Mouse (Mus musculus) embryo, embryonic 11 days (tissue): Measurements from ENCODE around the gene Tpst2.

Source experiments
- DNase-seq: peaks from one replicate; pipeline ENCODE4 v3.0.0-alpha.2; 2015

Tpst2 gene

DNA sequence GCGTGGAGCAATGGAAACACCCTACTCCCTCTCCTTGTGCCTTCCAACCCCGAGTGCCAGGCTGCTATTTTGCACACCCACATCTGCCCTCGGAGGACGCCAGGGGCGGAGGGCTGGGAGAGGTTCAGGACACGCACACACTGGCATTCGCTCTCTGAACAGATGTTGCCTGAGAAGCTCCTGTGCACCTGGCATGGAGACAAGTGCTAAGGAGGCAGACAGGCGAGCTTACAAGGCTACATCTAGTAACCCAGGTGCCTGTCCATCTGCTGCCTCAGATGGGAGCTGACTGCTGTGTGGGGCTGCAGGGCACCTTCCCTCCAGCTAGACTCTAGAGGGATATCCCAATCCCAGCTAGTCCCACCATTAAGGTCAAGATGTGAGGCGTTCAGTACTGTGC, 20.0 kb upstream of the Tpst2 start:
- no peak for DNase-seq

DNA sequence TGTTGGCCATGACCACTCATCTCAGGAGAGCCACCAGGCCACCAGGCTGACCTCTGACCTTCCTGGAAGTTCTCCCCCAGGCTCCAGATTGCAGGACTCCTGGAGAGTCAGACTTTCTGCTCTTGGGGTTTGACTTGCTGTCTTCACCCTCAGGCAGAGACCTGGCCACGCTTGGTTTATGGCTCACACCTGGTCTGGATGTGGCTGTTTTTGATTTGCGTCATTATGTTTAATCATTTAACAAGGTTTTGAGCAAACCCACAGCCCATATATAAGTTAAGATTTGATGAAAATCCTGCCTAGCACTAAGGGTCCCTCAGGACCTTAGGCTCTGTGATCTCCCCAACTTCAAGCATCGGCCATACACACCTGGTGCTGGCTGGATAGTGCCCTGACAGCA, 18.6 kb upstream of the Tpst2 start:
- no peak for DNase-seq

DNA sequence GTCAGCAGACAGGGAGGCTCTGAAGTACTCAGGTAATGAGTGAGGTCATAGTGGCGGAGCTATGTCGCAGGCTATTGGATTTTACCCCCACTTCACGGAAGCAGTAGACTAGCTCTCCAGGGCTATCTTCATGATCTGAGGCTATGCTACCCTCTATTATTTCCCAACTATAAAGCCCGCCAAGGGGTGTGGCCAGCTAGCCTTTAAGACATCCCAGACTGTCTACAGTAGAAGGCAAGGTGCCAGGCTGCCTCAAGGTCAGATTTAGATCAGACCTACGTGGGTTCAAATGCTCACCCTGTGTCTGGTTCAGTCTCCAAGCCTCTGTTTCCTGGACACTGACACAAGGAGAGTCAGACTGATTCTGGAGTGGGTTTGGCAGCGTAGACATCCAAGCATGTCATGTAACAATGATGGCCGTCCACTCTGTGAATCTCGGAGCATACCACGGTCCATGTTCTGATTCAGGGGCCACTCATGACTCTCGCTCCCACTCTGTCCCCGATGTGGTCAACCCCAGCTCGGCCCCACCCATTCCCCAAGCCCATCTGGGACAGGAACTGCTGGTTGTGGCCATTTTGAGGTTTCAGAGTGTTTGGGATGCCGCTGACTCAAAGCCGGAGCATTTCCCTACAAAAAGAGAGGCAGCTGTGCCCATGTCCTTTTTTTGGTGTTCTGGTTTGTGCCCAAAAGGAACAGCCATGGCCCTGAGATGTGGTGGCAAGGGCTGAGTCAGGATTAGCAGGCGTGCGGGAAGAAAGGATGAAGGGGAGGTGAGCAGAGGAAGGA, 16.4 kb upstream of the Tpst2 start:
- no peak for DNase-seq

DNA sequence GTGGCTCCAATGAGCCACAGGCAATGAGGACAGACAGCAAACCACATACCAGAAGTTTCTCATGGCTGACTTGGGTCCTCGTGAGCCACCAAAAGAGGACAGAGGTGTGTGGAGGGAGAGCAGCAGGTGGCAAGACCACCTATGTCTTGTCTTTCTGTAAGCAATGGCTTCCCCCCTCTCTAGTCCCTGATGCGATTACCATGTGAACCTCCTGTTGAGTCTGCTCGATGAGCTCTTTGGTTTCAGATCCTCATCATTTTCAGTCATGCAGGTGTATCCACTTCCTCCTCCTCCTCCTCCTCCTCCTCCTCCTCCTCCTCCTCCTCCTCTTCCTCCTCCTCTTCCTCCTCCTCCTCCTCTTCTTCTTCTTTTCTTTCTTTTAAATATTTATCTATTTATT, 15.7 kb upstream of the Tpst2 start:
- no peak for DNase-seq

DNA sequence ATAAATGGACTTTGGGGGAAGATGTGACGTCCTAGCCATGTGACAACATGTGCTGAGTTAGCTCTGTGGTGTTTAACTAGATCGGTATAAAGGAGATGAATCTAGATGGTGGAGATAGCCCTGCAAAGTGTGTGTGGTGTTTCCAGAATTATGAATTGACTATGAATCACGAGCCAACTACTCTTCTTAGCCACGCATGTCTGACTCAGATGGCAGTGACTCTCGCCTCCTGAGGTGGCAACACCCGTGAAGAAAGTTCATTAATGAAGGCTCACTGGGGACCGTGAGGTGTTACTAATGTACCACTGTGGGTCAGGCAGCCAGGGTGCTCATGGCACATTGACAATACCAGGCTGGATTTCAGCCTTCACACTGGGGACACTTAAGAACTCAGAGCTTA, 12.4 kb upstream of the Tpst2 start:
- no peak for DNase-seq

DNA sequence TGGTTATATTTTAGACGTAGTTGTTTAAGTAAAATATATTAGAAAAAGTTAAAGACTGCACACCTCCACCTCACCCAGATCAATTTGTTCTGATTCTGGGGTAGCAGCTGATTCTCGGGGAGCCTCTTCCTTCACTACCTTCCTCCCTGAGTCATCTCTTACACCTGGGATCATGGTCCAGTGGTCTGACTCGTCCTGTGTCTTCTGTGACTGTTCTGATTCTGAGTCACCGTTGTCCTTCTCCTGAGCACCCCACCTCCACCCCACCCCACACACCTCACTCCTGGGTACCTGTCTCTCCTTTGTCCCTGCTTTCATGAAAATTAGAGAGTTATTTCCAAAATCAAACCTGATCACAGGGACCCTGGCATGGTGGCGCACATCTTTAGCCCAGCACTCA, 11.4 kb upstream of the Tpst2 start:
- DNase-seq: no peak

DNA sequence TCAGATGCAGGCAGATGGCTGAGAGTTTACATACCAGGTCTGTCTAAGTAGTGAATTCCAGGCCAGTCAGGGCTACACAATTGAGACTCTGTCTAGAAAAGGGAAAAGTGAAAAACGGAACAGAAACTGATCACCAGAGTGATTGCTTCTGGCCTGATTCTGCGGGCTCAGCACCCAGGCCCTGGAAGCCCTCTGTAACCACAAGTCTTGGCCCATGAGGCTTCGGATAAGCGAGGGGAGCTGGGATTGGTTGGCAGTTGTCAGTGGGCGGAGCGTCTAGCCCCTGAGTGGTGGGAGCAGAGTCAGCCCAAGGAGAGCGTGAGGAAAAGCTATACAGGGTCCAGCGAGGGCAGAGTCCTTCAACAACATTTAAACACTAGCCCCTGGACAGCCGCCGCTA, 11.0 kb upstream of the Tpst2 start:
- DNase-seq: peak; percentile 74

DNA sequence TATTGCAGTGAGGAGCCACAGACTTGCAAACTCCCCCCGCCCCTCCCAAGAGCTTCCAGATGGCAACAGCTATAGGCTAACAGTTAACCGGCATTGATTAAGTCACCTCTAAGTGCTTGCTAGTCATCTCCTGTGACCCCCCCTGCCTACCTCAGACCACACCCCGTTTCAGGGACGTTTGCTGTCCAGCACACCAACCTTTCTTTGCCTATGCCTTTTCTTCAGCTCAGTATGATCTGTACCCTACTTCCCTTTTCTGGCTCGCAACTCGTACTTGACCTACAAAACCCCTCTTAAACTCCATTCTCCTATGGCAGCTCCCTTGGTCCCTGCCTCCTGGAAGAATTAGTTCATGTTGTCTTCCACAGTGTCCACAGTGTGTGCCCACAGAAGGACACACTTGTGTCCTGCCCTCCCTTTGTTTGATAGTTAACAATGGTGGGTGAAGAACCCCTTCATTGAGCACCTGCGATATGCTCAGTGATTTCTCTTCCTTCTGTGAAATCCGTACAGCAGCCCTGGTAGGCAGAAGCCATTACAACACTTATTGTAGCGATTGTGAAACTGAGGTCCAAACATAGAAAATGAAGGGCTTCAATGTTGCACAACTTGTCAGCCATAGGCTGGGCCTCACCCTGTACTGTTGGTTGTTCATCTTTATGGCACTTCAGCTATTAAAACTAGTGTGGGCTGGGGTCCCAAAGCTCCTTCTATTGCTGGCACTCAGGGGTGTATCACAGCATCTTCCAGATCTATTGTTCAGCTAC, 10.3 kb upstream of the Tpst2 start:
- DNase-seq: no peak

DNA sequence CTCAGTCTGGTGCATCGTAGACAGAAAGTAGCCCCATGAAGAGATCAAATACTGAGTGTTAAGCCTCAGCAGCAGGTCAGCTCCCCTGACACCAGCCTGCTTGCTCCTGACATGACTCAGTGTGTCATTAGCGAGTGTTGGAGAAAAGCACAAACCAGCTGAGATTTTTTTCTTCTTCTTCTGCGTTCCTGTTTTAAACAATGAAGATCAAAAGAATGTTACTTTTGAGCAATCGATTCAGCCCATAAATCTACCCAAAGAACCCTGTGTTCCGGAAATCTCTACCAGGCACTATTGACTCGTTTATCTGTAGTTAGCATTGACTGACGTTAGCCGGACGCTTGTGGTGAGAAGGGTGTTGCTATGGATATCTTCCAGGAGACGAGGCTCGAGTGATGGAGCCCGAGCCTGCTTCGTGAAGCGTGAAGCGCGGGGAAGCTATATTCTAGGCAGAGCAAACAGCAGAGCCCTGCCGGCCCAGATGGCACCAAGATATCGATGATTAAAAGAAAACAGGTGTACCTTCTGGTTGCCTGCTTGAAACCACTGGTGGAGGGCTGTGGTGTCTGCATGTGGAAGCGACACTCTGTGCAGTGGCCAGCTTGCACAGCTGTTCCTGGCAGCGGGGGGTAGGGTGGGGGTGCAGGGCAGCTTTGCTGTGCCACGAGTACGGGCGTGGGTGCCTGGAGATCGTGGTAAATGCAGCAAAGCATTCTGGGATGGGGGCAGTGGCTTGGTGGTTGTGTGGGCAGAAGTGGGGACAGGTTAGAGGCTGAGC, 5.5 kb upstream of the Tpst2 start:
- DNase-seq: peak; percentile 56

DNA sequence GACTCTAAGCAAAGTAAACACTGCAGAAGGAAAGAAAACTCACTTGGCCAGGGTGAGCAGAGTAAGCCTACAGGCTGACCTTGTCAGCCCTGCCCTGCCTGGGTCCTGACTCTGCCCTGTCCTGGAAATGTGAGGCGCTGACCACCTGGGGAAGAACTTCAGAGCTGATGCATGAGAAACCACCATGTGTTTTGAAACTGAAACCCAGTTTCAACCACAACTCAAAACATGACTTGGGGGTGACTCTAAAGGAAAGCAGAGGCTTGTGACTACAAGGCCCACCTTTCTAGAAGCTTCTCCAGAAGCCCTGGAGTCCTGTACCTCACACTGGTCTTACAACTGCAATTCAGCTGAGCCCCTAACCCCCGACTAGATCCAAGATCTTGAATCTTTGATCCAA, 3.6 kb upstream of the Tpst2 start:
- no peak for DNase-seq

DNA sequence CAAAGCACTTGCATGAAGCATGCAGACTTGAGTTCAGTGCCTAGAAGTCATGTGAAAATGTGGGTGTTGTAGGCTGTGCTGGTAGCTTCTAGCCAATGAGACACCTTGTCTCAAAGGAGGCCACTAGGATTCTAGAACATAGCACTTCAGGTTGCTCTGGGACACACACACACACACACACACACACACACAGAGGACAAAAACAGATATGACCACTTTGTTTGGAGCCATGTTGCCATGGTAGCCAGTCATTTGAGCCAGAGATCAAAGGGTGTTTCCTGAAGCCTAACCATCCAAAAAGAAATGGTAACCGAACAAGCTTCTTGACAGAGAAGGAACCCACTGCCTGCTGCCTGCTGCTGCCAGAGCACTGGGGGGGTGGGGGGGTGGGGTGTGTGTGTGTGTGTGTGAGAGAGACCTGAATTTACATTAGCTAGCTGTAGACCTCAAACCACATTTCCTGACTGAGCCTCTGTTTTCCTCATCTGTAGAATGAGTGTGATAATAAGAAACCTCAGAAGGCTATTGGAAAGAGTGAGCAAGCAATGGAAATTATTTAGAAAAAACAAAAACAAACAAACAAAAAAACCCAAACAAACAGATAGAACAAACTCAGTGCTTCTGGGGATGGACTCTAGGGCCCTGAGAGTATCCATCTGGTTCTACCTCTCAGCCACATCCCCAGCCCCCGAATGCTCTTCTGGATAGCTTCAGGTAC, 2.6 kb upstream of the Tpst2 start:
- no peak for DNase-seq

DNA sequence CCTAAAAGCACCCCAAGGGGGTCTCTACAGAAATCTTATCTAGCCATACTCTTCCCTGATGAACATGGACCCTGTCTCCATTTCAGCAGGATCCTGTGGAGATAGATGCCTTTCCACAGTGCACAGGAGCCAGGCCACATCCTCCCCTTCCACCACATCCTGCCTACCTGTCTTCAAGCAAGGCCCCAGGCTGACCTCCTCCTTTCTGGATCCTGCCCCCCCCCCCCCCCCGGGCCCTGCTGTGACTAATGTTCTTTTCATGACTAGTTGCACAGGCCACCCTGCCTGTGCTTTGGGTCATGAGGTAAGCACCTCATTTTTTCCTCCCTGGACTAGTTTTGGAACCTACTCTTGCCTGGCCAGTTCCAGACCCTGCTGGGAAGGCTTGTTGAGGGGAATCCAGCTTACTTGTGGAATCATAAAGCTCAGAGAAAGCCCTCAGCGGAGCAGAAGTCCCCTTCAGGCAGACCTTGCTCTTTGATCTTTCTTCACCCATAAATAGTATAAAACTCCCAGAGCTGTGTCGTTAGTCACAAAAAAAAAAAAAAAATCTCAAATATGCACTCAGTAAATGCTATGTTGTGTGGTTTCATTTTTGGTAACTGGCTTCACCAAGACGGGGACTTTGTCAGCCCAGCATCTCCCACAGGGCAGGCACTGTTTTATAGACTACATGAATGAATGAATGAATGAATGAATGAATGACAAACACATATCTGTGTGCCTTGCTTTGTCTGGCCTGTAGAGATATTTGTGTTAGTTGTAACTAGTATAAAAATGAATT, 1.3 kb upstream of the Tpst2 start:
- no peak for DNase-seq

DNA sequence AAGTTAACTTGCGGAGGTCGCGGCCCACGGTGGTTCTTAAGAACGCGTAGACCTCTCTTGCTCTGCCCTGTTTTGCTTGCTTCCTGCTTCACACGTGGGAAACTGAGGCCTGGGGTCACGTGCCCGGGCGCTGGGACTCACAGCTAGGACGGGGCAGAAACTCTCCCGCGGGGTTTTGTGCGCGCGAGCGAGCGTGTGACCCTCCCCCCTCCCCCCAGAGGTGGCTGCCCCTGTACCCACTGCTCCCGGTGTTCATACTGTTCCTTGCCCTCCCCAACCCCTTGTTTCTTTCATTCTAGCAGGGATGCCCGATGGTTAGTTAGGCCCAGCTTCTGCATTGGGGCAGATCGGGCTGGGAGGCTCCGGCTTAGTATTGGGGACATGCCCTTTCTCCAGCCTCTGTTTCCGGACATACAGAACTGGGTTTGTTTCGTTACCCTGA, 437 bp downstream of the Tpst2 start:
- no peak for DNase-seq

DNA sequence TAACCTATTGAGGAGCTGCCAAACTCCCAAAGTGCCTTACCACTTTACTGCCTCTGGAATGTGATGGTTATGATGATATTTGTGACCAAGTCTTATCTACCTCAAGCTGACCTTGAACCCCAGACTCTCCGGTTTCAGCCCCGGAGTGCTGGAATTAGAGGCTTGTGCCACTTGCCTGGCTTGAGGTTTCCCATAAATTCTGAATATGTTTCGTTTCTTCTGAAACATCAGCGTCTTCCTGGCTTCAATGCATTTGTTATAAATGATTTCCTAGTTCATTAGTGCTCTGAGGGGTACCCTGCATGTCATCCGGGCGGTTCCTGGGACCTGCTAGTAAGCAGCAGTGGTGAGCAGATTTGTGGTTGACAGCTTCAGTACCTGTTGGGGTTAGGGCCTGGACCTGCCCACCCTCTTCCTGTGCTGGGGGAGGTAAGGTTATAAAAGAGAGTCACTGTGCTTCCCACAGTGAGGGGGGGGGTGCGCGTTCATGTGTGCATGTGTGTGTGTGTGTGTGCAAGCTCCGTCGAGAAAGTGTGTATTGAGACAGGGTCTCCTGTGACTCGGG, 1.5 kb downstream of the Tpst2 start:
- no peak for DNase-seq

DNA sequence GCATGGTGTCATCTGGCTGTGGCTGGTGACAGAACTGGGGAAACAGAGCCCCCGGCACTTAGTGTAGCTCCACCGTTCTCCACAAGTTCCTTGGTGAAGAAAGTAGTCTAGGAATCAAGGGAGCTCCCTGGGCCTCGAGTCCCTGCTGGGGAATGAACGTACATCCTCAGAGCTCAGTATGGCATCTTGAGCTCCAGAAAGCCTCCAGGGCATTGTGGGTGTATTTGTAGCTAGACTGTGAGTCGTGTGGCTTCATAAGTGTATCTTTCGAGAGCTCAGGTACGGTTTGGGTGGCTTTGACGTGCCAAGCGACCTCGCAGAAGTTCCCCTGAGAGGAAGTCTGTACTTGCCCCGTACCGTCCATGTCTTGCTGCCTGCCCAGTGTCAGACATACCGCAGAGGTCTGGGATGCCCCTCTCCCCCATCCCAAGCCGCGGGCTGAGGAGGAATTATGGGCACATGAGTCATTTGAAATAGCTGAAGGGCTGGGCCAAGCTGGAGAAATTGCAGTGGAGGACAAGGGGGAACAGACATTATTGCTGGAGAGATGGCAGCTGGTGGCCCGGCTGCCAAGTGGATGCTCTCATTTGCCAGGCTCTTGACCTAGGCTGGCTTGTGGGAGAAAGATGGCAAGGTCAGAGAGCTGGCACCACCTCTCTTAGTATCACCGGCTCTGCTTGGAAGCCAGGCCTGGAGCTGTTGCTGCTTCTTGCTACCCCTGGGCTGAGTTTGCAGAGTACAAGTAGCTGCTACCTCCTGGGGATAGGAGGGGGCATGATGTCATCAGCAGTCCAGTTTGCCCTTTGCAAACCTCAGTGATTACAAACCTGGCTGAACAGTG, 2.9 kb downstream of the Tpst2 start:
- DNase-seq: no peak

DNA sequence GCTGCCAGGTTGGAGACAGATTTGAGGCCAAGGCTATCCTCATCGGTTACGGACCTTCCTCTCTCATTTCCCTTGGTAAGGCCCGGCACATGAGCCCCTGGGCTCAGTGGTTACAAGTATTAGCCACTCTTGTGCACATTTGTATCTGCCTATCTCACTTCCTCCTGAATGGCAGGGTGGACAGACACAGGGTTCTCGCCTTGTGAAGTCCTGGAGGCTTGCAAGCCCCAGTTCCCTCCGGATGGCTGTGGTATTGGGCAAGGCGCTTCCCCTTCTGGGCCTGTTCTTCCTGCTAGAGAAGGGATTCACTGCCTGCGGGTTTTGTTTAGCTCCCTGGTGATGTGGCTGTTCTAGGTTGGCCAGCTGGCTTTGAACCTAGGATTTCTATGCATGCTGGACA, 3.7 kb downstream of the Tpst2 start:
- DNase-seq: no peak

DNA sequence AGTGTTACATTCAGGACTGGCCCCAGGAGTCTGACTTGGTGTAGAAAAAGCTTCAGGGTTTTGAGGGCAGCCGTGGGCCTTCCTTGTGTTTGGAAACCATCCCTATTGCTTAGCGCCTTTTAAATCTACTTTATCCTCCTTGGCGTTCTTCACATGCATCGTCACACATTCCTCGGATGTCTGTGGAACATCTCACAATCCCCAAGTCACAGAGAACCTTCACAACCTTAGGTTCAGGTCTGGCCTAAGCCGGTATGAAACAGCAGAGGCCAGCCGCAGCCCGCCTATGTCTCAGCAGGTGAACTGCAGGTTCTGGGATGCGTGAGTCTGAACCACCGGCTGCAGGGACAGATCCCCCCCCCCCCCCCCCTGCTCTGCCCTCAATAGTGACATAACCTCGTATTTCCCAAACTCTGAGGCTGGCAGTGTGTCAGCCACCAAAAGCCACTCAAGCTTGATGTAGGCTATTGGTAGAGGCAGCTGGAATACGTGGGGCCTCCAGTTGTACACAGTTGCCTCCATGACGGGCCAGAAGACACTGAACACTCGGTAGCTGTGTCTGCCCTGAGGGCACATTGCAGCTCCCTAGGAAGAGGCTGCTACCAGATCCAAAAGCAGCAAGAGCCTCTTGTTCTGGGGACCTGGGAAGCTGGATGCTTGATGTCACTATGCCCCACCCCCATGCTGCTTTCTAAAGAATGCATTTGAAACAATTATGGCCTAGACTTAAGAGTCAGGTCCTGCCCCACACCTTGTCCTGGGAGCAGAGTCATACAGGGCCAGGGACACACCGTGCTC, 4.6 kb downstream of the Tpst2 start:
- no peak for DNase-seq

DNA sequence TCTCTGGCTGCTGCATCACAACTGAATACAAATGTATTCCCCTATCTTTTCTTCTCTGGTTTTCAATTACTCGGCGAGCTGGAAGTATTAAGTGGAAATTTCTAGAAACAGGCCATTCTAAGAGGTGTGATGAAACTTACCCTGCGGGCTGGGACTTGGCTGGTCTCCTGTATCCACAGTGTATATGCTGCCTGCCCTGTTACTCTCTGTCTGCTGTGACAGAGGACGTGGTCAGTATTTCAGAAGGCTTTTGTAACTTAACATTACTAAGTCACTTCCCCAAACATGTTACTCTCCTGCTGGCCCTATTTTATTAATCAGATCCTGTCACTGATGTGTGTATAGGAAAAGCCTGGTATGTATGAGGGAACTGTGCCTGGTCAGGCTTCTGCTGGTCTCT, 5.2 kb downstream of the Tpst2 start:
- no peak for DNase-seq

DNA sequence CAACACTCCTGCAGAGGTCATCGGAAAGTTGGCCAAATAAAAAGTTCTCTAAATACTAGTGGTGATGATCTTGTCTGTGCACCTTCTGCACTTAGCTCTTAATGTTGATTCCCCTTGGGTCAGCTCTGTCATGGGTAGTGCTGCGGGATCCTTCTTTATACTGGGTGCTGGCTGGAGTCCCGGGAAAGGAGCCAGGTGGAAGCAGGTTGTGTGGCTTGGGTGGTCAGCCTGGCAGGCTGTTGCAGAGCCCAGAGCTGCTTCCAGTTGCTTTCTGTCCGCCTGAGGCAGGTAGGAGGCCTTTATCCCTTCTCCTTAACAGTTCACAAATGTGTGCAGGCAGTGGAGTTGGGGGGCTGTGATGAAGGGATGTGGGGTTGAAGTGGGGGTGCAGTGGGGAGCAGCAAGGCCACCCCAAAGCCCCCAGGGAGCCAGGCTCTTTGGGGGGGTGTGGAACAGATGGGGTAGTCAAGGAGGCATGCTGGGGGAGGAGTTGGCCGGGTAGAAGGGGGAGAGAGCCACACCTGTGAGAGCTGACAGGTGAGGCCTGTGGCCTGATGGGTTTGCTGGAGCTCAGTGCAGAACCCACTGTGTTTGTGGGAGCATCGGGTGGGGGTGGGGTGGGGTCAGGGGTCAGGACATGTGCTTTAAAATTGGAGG, 5.8 kb downstream of the Tpst2 start:
- DNase-seq: no peak
